Mouse (Mus musculus): Measurements from ENCODE around the gene Ttc27.

GRCm38 (mm10) chr17:74717091-74717617, 378 bp upstream of the Ttc27 start:
- TF ChIP-seq CTCF (IDR thresholded peaks at IDR 0.05; ENCODE audit: low read depth) (no peak), EP300 (optimal IDR thresholded peaks at IDR 0.05) (no peak)
